Mouse (Mus musculus): ENCODE data around the gene Ambra1. TPM values are rescaled to one million over a fixed set of nuclear protein-coding genes. Genes with fewer than 3 reads are reported as not detected.

Gene Ambra1
- polyA plus RNA-seq, 1 experiment: 45.3 TPM

DNA sequence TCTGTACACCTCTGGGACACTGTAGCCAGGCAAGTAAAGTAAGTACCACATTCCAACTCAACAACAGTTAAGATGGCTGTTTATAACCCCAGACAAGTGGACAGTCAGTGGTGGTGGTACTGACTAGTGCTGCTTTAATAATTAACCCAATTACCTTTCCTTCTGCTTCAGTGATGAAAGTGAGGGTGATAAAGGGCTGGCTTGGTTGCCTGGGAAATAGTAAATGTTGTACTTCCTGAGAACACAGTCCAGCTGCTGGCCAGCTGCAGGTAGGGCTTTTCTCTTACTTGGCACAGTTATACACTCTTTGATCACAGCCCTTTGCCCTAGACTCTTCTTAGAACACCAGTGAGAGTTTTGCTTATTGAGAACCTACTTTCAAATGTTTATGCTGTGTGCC, 102.3 kb downstream of the Ambra1 start:
- no peak for DNase-seq (ENCODE audit: low read depth)
- TF ChIP-seq CTCF (IDR thresholded peaks at IDR 0.05; ENCODE audit: borderline replicate concordance, extremely low read depth, insufficient read depth, insufficient read length): no peak

DNA sequence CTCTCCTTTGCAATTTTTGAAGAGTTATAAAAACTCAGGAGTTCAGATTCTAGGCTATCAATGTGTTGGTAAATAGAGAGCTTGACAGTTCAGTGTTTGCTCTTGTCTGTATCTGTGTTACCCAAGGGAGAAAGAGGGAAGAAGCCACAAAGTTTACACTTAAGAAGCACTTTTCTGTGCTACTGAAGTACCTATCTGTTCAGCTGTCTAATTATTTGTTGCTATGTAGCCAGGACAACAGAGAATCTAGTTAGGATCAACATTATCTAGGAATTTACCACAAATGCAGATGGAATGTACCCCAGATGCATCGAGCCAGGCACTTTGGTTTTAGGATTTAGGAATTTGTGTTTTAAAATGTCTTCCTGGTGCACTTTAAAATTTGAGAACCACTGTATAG, 104.3 kb downstream of the Ambra1 start:
- DNase-seq (ENCODE audit: low read depth): no peak
- TF ChIP-seq CTCF (IDR thresholded peaks at IDR 0.05; ENCODE audit: borderline replicate concordance, extremely low read depth, insufficient read depth, insufficient read length): no peak
- TF ChIP-seq POLR2A (IDR thresholded peaks at IDR 0.05; ENCODE audit: borderline replicate concordance, extremely low read depth, insufficient read depth, insufficient read length, poor library complexity, severe bottlenecking): no peak

DNA sequence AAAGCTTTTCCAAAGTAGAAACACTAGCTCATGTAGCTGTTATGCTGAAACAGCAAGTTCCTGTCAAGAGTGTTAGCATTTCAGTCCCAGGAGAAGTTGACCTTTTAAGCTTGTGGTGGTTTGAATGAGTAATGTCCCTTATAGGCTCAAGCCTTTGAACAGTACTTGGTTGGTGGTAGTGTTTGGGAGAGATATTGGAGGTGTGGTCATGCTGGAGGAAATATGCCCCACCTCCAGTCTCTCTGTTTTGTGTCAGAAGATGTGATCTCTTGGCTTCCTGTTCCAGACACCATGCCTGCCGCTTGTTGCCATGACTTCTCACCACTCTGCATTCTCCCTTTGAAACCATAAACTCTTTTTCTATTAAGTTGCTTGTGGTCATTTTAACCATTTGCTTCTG, 105.1 kb downstream of the Ambra1 start:
- no peak for TF ChIP-seq CTCF (IDR thresholded peaks at IDR 0.05; ENCODE audit: borderline replicate concordance, extremely low read depth, insufficient read depth, insufficient read length)
- no peak for TF ChIP-seq POLR2A (IDR thresholded peaks at IDR 0.05; ENCODE audit: borderline replicate concordance, extremely low read depth, insufficient read depth, insufficient read length, poor library complexity, severe bottlenecking)
- no peak for DNase-seq (ENCODE audit: low read depth)

DNA sequence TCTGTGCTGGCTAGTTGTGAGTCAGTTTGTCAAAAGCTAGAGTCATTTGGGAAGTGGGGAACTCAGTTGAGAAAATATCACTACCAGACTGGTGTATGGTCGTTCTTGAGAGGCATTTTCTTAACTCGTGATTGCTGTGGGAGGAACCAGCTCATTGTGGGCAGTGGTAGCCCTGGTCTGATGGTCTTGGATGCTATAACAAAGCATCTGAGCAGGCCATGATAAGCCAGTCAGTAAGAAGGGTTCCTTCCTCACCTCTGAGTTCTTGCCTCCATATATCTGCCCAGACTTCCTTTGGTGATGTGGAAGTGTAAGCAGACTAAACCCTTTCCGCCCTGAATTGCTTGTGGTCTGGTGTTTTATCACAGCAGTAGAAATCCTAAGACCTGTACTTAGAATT, 105.7 kb downstream of the Ambra1 start:
- TF ChIP-seq CTCF (IDR thresholded peaks at IDR 0.05; ENCODE audit: borderline replicate concordance, extremely low read depth, insufficient read depth, insufficient read length) (no peak), POLR2A (IDR thresholded peaks at IDR 0.05; ENCODE audit: borderline replicate concordance, extremely low read depth, insufficient read depth, insufficient read length, poor library complexity, severe bottlenecking) (no peak)

DNA sequence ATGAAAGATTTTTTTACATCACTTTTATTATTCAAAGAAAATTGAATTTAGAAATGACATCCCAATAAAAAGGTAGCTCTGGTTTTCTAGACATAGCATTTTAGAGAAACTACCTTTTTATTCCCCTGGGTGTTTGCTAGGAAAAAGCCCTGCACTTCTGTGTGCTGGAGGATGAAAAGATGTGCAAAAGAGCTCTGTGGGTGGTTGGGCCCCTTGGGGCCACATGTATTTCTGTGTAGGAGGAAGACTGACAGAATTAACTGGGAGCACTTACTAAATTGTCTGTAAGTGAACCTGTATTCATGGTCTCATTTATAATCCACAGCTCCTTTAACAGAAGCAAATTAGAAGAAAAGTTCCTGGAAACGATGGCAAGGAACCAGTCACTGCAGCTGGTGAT, 114.2 kb downstream of the Ambra1 start:
- peak; percentile 49 for DNase-seq (ENCODE audit: low read depth)
- TF ChIP-seq CTCF (IDR thresholded peaks at IDR 0.05; ENCODE audit: borderline replicate concordance, extremely low read depth, insufficient read depth, insufficient read length): no peak
- TF ChIP-seq POLR2A (IDR thresholded peaks at IDR 0.05; ENCODE audit: borderline replicate concordance, extremely low read depth, insufficient read depth, insufficient read length, poor library complexity, severe bottlenecking): no peak

More for the DNA sequence above, 105.7 kb downstream of the Ambra1 start:
- DNase-seq (ENCODE audit: low read depth): no peak

DNA sequence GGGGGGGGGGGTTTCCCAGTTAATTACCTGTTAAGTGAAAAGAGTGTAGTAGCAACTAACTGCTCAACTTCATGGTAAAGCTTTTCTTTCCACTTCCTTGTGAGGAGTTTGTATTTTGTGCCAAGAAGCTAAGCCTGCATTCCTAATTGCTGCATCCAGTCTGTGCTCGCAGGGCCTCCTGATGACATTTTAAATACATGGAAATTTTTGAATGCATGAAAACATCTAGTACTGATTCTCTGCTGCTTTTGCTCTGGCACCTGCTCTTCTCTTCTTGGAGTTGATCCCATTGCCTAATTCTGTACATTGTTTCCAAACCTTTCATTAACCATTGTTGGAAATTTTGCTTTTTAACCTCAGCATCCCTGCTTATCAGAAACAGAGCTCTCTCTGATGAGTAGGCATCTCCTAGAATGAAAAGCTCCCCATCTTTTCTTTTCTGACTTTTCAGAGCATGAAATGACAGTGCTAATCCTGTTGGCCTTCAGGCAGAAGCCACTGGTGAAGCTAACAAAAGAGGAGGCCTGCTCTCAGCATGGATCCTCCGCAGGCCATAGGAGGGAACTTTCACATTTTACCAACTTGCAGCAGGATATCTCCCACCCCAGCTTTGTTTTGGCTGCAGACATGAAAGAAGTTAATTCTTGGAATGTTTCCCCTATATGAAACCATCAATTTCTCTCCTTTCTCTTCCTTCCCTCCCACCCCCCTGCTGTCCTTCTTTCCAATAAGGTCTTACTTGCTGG, 122.7 kb downstream of the Ambra1 start:
- TF ChIP-seq POLR2A (IDR thresholded peaks at IDR 0.05; ENCODE audit: borderline replicate concordance, extremely low read depth, insufficient read depth, insufficient read length, poor library complexity, severe bottlenecking): no peak
- no peak for TF ChIP-seq CTCF (IDR thresholded peaks at IDR 0.05; ENCODE audit: borderline replicate concordance, extremely low read depth, insufficient read depth, insufficient read length)
- peak; percentile 69 for DNase-seq (ENCODE audit: low read depth)

DNA sequence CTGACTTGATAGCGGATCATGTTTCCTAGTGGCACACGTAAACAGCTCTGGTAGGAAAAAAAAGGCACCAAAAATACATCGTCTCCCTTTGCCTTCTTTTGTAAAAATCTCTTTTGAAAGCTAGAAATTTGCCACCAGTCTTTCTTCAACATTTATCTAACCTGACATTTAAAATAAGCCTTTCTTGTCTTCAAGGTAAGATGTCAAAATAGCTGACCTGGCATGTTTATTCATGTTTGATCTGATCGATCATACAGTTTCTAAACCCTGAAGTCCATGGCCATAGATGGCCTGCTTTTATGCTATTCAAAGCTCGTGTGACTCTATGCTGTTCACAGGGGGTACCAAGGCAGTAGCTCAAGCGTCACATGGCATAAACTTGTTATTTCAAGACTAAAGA, 124.6 kb downstream of the Ambra1 start:
- DNase-seq (ENCODE audit: low read depth): no peak
- TF ChIP-seq POLR2A (IDR thresholded peaks at IDR 0.05; ENCODE audit: borderline replicate concordance, extremely low read depth, insufficient read depth, insufficient read length, poor library complexity, severe bottlenecking): no peak
- TF ChIP-seq CTCF (IDR thresholded peaks at IDR 0.05; ENCODE audit: borderline replicate concordance, extremely low read depth, insufficient read depth, insufficient read length): no peak

DNA sequence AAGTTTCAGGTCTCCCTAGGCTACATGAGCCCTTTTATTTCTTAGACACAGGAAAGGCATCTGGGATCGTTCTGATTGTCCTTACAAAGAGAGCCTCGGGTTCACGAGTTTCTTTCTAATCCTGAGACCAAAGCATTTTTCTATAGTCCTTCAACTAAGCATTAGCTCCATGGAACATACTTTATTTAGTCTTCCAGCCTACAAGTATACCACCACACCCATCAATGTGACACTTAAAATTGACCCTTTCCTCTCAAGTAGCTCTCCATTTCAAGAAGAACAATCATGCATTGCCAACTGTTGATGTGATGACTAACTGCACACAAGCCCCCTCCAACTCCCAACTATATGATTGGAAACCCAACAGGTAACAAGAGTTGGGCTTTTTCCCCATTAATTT, 127.0 kb downstream of the Ambra1 start:
- DNase-seq (ENCODE audit: low read depth): no peak
- no peak for TF ChIP-seq POLR2A (IDR thresholded peaks at IDR 0.05; ENCODE audit: borderline replicate concordance, extremely low read depth, insufficient read depth, insufficient read length, poor library complexity, severe bottlenecking)
- no peak for TF ChIP-seq CTCF (IDR thresholded peaks at IDR 0.05; ENCODE audit: borderline replicate concordance, extremely low read depth, insufficient read depth, insufficient read length)

DNA sequence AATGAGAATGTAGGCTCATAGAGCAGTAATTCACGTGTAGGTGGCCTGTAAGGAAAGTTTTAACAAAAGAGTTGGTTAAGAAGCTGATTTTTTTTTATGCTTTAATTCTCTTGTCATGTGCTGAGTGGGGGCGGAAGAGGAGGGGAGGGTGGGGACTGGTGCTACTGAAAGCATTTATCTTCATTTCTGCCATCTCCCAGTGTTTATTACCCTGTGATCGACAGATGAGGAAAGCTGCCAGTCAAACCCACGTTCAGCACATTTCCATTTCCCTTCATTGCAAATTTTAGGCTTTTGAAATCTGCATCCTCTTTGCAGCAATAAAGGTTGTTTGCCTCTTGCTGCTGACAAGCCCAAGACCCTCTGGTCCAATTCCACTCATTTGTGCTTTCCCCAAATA, 129.5 kb downstream of the Ambra1 start:
- DNase-seq (ENCODE audit: low read depth): peak; percentile 50
- TF ChIP-seq CTCF (IDR thresholded peaks at IDR 0.05; ENCODE audit: borderline replicate concordance, extremely low read depth, insufficient read depth, insufficient read length) (no peak), POLR2A (IDR thresholded peaks at IDR 0.05; ENCODE audit: borderline replicate concordance, extremely low read depth, insufficient read depth, insufficient read length, poor library complexity, severe bottlenecking) (no peak)

DNA sequence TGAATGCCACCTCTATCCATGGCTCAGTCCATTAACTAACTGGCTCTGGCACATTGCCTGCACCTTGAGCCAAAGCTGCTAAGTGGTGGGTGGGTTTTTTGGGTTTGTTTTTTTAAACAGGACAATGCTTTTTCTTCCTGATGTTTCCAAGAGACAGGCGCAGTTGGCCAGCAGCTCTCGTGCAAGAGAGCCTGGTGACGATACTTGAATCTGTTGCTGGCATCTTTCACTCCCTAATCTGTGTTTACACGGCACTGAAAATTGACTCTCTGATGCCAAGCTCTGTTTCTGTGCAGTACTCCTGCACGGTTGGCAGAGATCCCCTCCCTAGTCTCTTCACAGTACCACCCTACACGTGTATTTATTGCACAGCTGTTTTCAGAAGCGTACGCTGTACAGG, 140.8 kb downstream of the Ambra1 start:
- TF ChIP-seq CTCF (IDR thresholded peaks at IDR 0.05; ENCODE audit: borderline replicate concordance, extremely low read depth, insufficient read depth, insufficient read length): no peak
- TF ChIP-seq POLR2A (IDR thresholded peaks at IDR 0.05; ENCODE audit: borderline replicate concordance, extremely low read depth, insufficient read depth, insufficient read length, poor library complexity, severe bottlenecking): no peak
- DNase-seq (ENCODE audit: low read depth): peak; percentile 90

DNA sequence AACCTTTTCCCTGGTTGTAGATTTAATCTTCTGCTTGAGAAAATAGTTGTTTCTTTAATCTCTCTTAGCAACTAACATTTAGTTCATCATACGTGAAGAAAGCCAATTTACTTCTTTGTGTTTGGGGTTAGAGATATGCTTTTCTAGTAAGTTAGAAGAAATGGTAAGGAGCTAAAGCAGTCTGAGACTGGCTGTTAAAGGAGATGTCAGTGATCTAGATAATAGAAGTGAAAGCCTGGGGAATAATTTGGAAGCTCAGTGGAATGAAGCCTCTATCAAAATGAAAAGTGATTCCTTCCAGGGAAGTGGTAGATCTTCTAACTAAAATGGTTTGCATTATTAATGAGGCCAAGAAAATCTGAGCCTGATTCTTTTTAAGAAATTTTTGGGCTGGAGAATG, 141.3 kb downstream of the Ambra1 start:
- DNase-seq (ENCODE audit: low read depth): peak; percentile 22
- TF ChIP-seq CTCF (IDR thresholded peaks at IDR 0.05; ENCODE audit: borderline replicate concordance, extremely low read depth, insufficient read depth, insufficient read length) (no peak), POLR2A (IDR thresholded peaks at IDR 0.05; ENCODE audit: borderline replicate concordance, extremely low read depth, insufficient read depth, insufficient read length, poor library complexity, severe bottlenecking) (no peak)

DNA sequence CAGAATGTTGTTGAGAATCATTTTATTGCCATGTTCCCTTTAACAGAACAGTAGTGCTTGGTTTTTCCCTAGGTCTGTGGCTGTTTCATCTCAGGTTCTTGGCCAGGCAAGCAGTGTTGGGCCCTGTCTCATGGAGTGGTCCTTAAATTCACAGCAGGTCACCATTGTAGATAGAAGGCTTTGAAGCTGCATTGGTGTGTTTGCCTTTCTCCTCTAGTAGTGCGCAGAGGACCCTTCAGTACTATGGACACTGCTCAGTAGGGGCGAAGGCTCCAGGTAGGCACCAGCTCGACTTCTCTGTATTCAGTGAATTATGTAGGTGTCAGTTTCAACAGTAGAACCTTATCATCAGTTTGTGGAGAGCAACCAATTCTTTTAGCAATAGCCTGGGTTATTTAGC, 142.7 kb downstream of the Ambra1 start:
- no peak for TF ChIP-seq CTCF (IDR thresholded peaks at IDR 0.05; ENCODE audit: borderline replicate concordance, extremely low read depth, insufficient read depth, insufficient read length)
- TF ChIP-seq POLR2A (IDR thresholded peaks at IDR 0.05; ENCODE audit: borderline replicate concordance, extremely low read depth, insufficient read depth, insufficient read length, poor library complexity, severe bottlenecking): no peak
- no peak for DNase-seq (ENCODE audit: low read depth)
